ENCODE assay signal across 9 mouse cellular contexts in genomic region chr8:94978131-94978530, GRCm38 (mm10). TPM values are rescaled to one million over a fixed set of nuclear protein-coding genes. Genes with fewer than 3 reads are reported as not detected.
DNase-seq lines count a peak whose midpoint lies in the region; ATAC-seq lines count a peak whose summit lies in the region.
"Had no signal": no experiment of that assay in that cellular context is flagged by ENCODE, and none has a peak within 500 bp of the region (broad histone marks: within the 10 kb centered on the region; RNA-seq: fewer than 3 reads in every experiment).

No protein-coding gene starts in this region.

- no peaks in the 10 kb centered on the region for H3K9me3 ChIP-seq in heart, embryonic 10.5 days
- no peaks in the 10 kb centered on the region for H3K9me3 ChIP-seq in midbrain, embryonic 10.5 days (replicated peaks)

- ATAC-seq in granulocyte monocyte progenitor cell, adult 5-6 weeks (replicated peaks; ENCODE audit: poor library complexity, severe bottlenecking), result no peak
- ATAC-seq in activated CD4-positive, CD25-positive, alpha-beta regulatory T cell, adult 4 months, result no peak

- WGBS in heart, embryonic 10.5 days, result 46% methylated on average over 9 of the region's 9 CpGs
- 53% methylated on average over 9 of the region's 9 CpGs for WGBS in midbrain, embryonic 10.5 days

- peaks cover 47% of the 10 kb centered on the region for H3K4me1 ChIP-seq in heart, embryonic 10.5 days
- H3K4me1 ChIP-seq in midbrain, embryonic 10.5 days, result peaks cover 56% of the 10 kb centered on the region

- H3K36me3 ChIP-seq in heart, embryonic 10.5 days, result no peaks in the 10 kb centered on the region
- no peaks in the 10 kb centered on the region for H3K36me3 ChIP-seq in midbrain, embryonic 10.5 days

- peaks cover 63% of the 10 kb centered on the region for H3K27me3 ChIP-seq in heart, embryonic 10.5 days (ENCODE audit: insufficient read depth, poor library complexity, severe bottlenecking)
- peaks cover 57% of the 10 kb centered on the region for H3K27me3 ChIP-seq in midbrain, embryonic 10.5 days (ENCODE audit: low read depth, poor library complexity, severe bottlenecking)

- peak overlapping the region; percentile 25; the same call in 1 of the 2 replicates for H3K27ac ChIP-seq in heart, embryonic 10.5 days
- peak overlapping the region; percentile 52 for H3K27ac ChIP-seq in midbrain, embryonic 10.5 days (replicated peaks)

- no peak overlapping the region for H3K4me3 ChIP-seq in heart, embryonic 10.5 days
- no peak overlapping the region for H3K4me3 ChIP-seq in midbrain, embryonic 10.5 days

- no peak for DNase-seq in heart, embryonic 10.5 days (ENCODE audit: low spot score)
- no peak for DNase-seq in heart, adult 18-20 months
- DNase-seq in right cerebral cortex, adult 18-20 months, result peak; percentile 29
- no peak for DNase-seq in right cerebral cortex, adult 2 months (ENCODE audit: low spot score in 2 of 2)
- no peak for DNase-seq in midbrain, embryonic 10.5 days (ENCODE audit: low spot score)
- DNase-seq in frontal cortex, adult 2 months (ENCODE audit: extremely low spot score in 1 of 2, low spot score in 1 of 2), result no peak
- DNase-seq: embryo, embryonic 11 days had no signal

RNA-seq across cellular contexts. Expression of gene Adgrg1, which starts 3.6 kb away (rescaled TPM):
- 9.0 and 16.6 TPM in 2 replicates for polyA plus RNA-seq in heart, embryonic 10.5 days (2016; fragmentation: Nextera tagmentation; extraction: Ambion mirVana)
- total RNA-seq in heart, adult 18-20 months (2021), result 10 to 100 TPM; 60.8 to 62.2 TPM
- polyA plus RNA-seq in midbrain, embryonic 10.5 days (2016; fragmentation: Nextera tagmentation; extraction: Ambion mirVana), result 116 and 163 TPM in 2 replicates
- total RNA-seq in granulocyte monocyte progenitor cell, adult 5-6 weeks (2014; fragmentation: Nextera tagmentation), result 115 and 208 TPM in 2 replicates
- total RNA-seq in granulocyte monocyte progenitor cell, adult 5-6 weeks (2017), result 50.3 and 50.9 TPM in 2 replicates
- polyA plus RNA-seq in frontal cortex, adult 2 months (2012; rRNA removed), result 127 and 147 TPM in 2 replicates
- polyA plus RNA-seq in activated CD4-positive, CD25-positive, alpha-beta regulatory T cell, adult 4 months (2017; shearing (Covaris generic)), result 1 to 10 TPM; 1.8 to 2.8 TPM

RNA-seq across cellular contexts. Expression of gene Adgrg3, which starts 39.4 kb away (rescaled TPM):
- polyA plus RNA-seq in heart, embryonic 10.5 days (2016; fragmentation: Nextera tagmentation; extraction: Ambion mirVana), result 3.0 and 3.9 TPM in 2 replicates
- 1 to 10 TPM; 1.5 TPM for total RNA-seq in heart, adult 18-20 months (2021)
- polyA plus RNA-seq in midbrain, embryonic 10.5 days (2016; fragmentation: Nextera tagmentation; extraction: Ambion mirVana), result 3.8 and 3.9 TPM in 2 replicates
- total RNA-seq in granulocyte monocyte progenitor cell, adult 5-6 weeks (2014; fragmentation: Nextera tagmentation), result 142 and 175 TPM in 2 replicates
- total RNA-seq in granulocyte monocyte progenitor cell, adult 5-6 weeks (2017), result 170 and 173 TPM in 2 replicates
- 0.54 and 0.59 TPM in 2 replicates for polyA plus RNA-seq in frontal cortex, adult 2 months (2012; rRNA removed)
- polyA plus RNA-seq in activated CD4-positive, CD25-positive, alpha-beta regulatory T cell, adult 4 months (2017; shearing (Covaris generic)), result under 1 TPM; 0.21 to 0.41 TPM

RNA-seq across cellular contexts. Expression of gene Adgrg5, which starts 54.6 kb away (rescaled TPM):
- 0.69 and 0.79 TPM in 2 replicates for polyA plus RNA-seq in heart, embryonic 10.5 days (2016; fragmentation: Nextera tagmentation; extraction: Ambion mirVana)
- total RNA-seq in heart, adult 18-20 months (2021), result under 1 TPM in 1 of 2 experiments, not detected in 1; 0.41 TPM
- 0.36 and 0.74 TPM in 2 replicates for polyA plus RNA-seq in midbrain, embryonic 10.5 days (2016; fragmentation: Nextera tagmentation; extraction: Ambion mirVana)
- not detected in 2 replicates for total RNA-seq in granulocyte monocyte progenitor cell, adult 5-6 weeks (2014; fragmentation: Nextera tagmentation)
- total RNA-seq in granulocyte monocyte progenitor cell, adult 5-6 weeks (2017), result not detected in 2 replicates
- polyA plus RNA-seq in frontal cortex, adult 2 months (2012; rRNA removed), result 0.04 and 0.06 TPM in 2 replicates
- 1 to 10 TPM; 1.3 to 1.4 TPM for polyA plus RNA-seq in activated CD4-positive, CD25-positive, alpha-beta regulatory T cell, adult 4 months (2017; shearing (Covaris generic))
